Mouse (Mus musculus): ENCODE data around the gene Sds. TPM values are rescaled to one million over a fixed set of nuclear protein-coding genes. Genes with fewer than 3 reads are reported as not detected.
A peak's percentile ranks its signal among the peaks of the same experiment; 100 is the strongest.

Sds gene
- polyA plus RNA-seq, 1 experiment from 2014 or later: 0.80 TPM

DNA sequence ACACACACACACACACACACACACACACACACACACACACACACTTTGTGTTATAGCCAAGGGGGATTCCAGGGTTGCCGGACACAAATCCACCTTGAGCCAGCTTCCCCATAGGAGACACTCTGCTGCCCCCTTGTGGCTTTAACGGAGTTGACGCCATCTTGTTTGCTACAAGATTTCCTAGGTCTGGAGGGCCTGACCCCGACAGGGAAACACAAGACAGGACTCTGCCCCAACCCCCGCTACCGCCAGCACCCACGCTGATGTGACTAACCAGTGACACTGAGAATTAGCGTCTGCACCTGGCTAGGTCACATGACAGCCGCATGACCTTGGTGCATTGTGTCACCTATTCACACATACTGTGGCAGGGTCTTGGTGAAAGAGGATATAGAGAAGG lies 18.7 kb upstream of the Sds start:
- Histone ChIP-seq H3K9me3 (ENCODE audit: control insufficient read depth, low read length) (no peaks in the 10 kb centered on the region), H3K27ac (ENCODE audit: low read depth, low read length) (no peak overlapping the region), H3K36me3 (ENCODE audit: control insufficient read depth, insufficient read depth, low read length) (no peaks in the 10 kb centered on the region), H3K4me1 (ENCODE audit: control insufficient read depth, insufficient read depth, low read depth, low read length) (no peaks in the 10 kb centered on the region), H3K27me3 (replicated peaks; ENCODE audit: control insufficient read depth, insufficient read depth, low read length) (no peaks in the 10 kb centered on the region), H3K4me3 (ENCODE audit: low read length) (no peak overlapping the region), H3K9ac (ENCODE audit: low read depth, low read length) (no peak overlapping the region), H3K4me2 (ENCODE audit: low read length) (no peak overlapping the region)
- no peak; the same call in 1 of the 2 replicates for ATAC-seq
- 7% methylated on average over 9 of the region's 9 CpGs for WGBS

GRCm38 (mm10) chr5:120459133-120459532 lies 17.2 kb upstream of the Sds start:
- WGBS: 72% methylated on average over 10 of the region's 10 CpGs
- Histone ChIP-seq H3K36me3 (ENCODE audit: control insufficient read depth, insufficient read depth, low read length) (no peaks in the 10 kb centered on the region), H3K9me3 (ENCODE audit: control insufficient read depth, low read length) (no peaks in the 10 kb centered on the region), H3K27ac (ENCODE audit: low read depth, low read length) (no peak overlapping the region), H3K4me1 (ENCODE audit: control insufficient read depth, insufficient read depth, low read depth, low read length) (no peaks in the 10 kb centered on the region), H3K9ac (ENCODE audit: low read depth, low read length) (no peak overlapping the region), H3K4me3 (ENCODE audit: low read length) (no peak overlapping the region), H3K27me3 (replicated peaks; ENCODE audit: control insufficient read depth, insufficient read depth, low read length) (no peaks in the 10 kb centered on the region), H3K4me2 (ENCODE audit: low read length) (no peak overlapping the region)
- no peak for ATAC-seq

DNA sequence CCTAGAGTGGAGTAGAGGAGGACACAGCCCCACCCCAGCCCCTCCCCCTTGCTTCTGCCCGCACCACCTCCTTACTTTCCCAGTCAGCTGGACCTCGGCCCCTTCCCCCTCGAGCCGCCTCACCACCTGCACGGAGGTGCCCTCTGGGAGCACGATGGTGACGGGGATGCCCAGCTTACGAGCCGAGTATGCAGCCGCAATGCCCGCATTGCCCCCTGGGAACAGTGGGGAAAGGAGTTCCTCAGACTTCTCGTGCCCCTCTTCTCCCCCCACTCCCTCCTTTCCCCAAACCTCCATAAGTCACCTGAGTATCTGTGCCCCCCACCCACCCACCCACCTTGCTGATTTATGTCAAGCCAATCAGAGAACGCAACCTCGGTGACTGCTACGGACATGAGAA lies 14.4 kb upstream of the Sds start:
- Histone ChIP-seq H3K9me3 (ENCODE audit: control insufficient read depth, low read length) (no peaks in the 10 kb centered on the region), H3K27me3 (replicated peaks; ENCODE audit: control insufficient read depth, insufficient read depth, low read length) (no peaks in the 10 kb centered on the region), H3K9ac (ENCODE audit: low read depth, low read length) (no peak overlapping the region), H3K4me1 (ENCODE audit: control insufficient read depth, insufficient read depth, low read depth, low read length) (no peaks in the 10 kb centered on the region), H3K4me2 (ENCODE audit: low read length) (no peak overlapping the region), H3K27ac (ENCODE audit: low read depth, low read length) (no peak overlapping the region), H3K4me3 (ENCODE audit: low read length) (no peak overlapping the region), H3K36me3 (ENCODE audit: control insufficient read depth, insufficient read depth, low read length) (no peaks in the 10 kb centered on the region)
- no peak for ATAC-seq
- WGBS: 73% methylated on average over 15 of the region's 15 CpGs

DNA sequence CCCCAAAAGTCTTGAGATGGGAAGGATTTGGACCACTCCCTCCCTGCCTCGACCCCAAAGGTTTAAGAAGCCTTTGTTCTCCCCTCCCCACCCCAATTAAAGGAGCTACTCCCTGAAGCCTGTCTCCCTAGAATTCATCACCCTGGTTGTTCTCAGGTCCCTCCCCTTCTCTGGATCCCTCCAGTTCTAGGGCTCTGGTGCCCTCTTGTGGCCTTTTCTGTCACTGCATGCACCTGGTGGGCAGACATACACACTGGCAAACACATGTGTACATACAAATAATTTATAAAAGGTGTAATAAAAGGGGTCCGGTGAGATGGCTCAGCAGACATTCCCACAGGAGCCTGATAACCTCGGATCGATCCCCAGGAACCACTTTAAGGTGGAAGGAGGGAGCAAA lies 12.0 kb upstream of the Sds start:
- ATAC-seq: no peak
- H3K4me2 ChIP-seq (ENCODE audit: low read length): no peak overlapping the region
- WGBS: 87% methylated on average over 4 of the region's 4 CpGs
- no peak overlapping the region for H3K4me3 ChIP-seq (ENCODE audit: low read length)
- H3K4me1 ChIP-seq (ENCODE audit: control insufficient read depth, insufficient read depth, low read depth, low read length): no peaks in the 10 kb centered on the region
- H3K9ac ChIP-seq (ENCODE audit: low read depth, low read length): no peak overlapping the region
- H3K36me3 ChIP-seq (ENCODE audit: control insufficient read depth, insufficient read depth, low read length): no peaks in the 10 kb centered on the region
- H3K27me3 ChIP-seq (replicated peaks; ENCODE audit: control insufficient read depth, insufficient read depth, low read length): no peaks in the 10 kb centered on the region
- no peaks in the 10 kb centered on the region for H3K9me3 ChIP-seq (ENCODE audit: control insufficient read depth, low read length)
- no peak overlapping the region for H3K27ac ChIP-seq (ENCODE audit: low read depth, low read length)

GRCm38 (mm10) chr5:120465062-120465461 lies 11.3 kb upstream of the Sds start:
- ATAC-seq: no peak
- WGBS: 40% methylated on average over 5 of the region's 5 CpGs
- no peaks in the 10 kb centered on the region for H3K27me3 ChIP-seq (replicated peaks; ENCODE audit: control insufficient read depth, insufficient read depth, low read length)

DNA sequence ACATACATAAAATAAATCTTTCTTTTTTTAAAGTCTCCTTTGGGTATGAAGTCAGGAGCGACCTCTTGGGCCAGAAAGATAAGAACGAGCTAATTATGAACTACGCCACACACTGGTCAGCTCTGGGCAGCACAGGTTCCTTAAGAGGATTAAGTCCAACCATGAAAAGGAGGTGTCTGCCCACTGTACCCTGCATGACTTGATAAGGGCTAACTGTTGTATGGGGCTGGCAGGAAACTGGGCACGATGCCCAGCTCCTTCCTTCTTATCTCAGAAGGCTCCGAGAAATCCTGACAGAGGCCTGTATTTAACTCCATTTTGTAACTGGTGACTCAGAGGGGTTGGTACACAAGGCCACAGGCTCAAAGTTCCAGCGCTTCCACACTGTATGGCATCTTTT lies 10.5 kb upstream of the Sds start:
- Histone ChIP-seq H3K4me3 (ENCODE audit: low read length) (no peak overlapping the region), H3K9me3 (ENCODE audit: control insufficient read depth, low read length) (no peaks in the 10 kb centered on the region), H3K4me2 (ENCODE audit: low read length) (no peak overlapping the region), H3K27me3 (replicated peaks; ENCODE audit: control insufficient read depth, insufficient read depth, low read length) (no peaks in the 10 kb centered on the region), H3K36me3 (ENCODE audit: control insufficient read depth, insufficient read depth, low read length) (no peaks in the 10 kb centered on the region), H3K27ac (ENCODE audit: low read depth, low read length) (no peak overlapping the region), H3K4me1 (ENCODE audit: control insufficient read depth, insufficient read depth, low read depth, low read length) (no peaks in the 10 kb centered on the region), H3K9ac (ENCODE audit: low read depth, low read length) (no peak overlapping the region)
- 79% methylated on average over 6 of the region's 6 CpGs for WGBS
- no peak for ATAC-seq

More at GRCm38 (mm10) chr5:120465062-120465461, 11.3 kb upstream of the Sds start:
- H3K9me3 ChIP-seq (ENCODE audit: control insufficient read depth, low read length): no peaks in the 10 kb centered on the region
- no peaks in the 10 kb centered on the region for H3K4me1 ChIP-seq (ENCODE audit: control insufficient read depth, insufficient read depth, low read depth, low read length)
- H3K4me3 ChIP-seq (ENCODE audit: low read length): no peak overlapping the region
- no peak overlapping the region for H3K9ac ChIP-seq (ENCODE audit: low read depth, low read length)
- H3K36me3 ChIP-seq (ENCODE audit: control insufficient read depth, insufficient read depth, low read length): no peaks in the 10 kb centered on the region
- no peak overlapping the region for H3K27ac ChIP-seq (ENCODE audit: low read depth, low read length)
- H3K4me2 ChIP-seq (ENCODE audit: low read length): no peak overlapping the region

GRCm38 (mm10) chr5:120467026-120467425 lies 9.3 kb upstream of the Sds start:
- Histone ChIP-seq H3K4me2 (ENCODE audit: low read length) (peak overlapping the region; percentile 41), H3K4me3 (ENCODE audit: low read length) (peak overlapping the region; percentile 33), H3K36me3 (ENCODE audit: control insufficient read depth, insufficient read depth, low read length) (no peaks in the 10 kb centered on the region), H3K27me3 (replicated peaks; ENCODE audit: control insufficient read depth, insufficient read depth, low read length) (no peaks in the 10 kb centered on the region), H3K9ac (ENCODE audit: low read depth, low read length) (peak overlapping the region; percentile 47; the same call in 1 of the 2 replicates), H3K9me3 (ENCODE audit: control insufficient read depth, low read length) (no peaks in the 10 kb centered on the region), H3K27ac (ENCODE audit: low read depth, low read length) (no peak overlapping the region), H3K4me1 (ENCODE audit: control insufficient read depth, insufficient read depth, low read depth, low read length) (no peaks in the 10 kb centered on the region)
- no peak for ATAC-seq
- 11% methylated on average over 4 of the region's 4 CpGs for WGBS

DNA sequence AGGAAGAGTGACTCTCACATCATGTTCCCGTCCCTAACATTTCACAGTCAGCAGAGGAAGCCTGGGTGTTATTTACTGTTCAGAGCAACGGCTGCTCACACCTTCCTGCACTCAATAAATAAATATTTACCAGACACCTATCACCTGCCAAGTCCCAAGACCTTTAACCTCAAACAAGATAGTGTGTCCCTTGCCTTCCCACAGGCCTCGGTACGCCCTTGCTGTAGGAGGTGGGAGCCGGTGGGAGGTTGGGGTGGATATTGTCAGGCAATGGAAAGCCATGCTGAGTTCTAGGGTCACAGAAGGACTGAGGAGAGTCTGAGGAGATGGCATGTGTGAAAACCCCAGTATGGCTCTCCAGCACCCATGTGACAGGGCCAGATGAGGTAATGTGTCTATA lies 8.0 kb upstream of the Sds start:
- no peaks in the 10 kb centered on the region for H3K9me3 ChIP-seq (ENCODE audit: control insufficient read depth, low read length)
- H3K27ac ChIP-seq (ENCODE audit: low read depth, low read length): no peak overlapping the region
- no peaks in the 10 kb centered on the region for H3K27me3 ChIP-seq (replicated peaks; ENCODE audit: control insufficient read depth, insufficient read depth, low read length)
- no peaks in the 10 kb centered on the region for H3K36me3 ChIP-seq (ENCODE audit: control insufficient read depth, insufficient read depth, low read length)
- no peak for ATAC-seq
- no peaks in the 10 kb centered on the region for H3K4me1 ChIP-seq (ENCODE audit: control insufficient read depth, insufficient read depth, low read depth, low read length)
- no peak overlapping the region for H3K4me2 ChIP-seq (ENCODE audit: low read length)
- no peak overlapping the region for H3K4me3 ChIP-seq (ENCODE audit: low read length)
- H3K9ac ChIP-seq (ENCODE audit: low read depth, low read length): no peak overlapping the region
- 87% methylated on average over 5 of the region's 5 CpGs for WGBS

- Histone ChIP-seq H3K36me3 (ENCODE audit: control insufficient read depth, insufficient read depth, low read length) (no peaks in the 10 kb centered on the region), H3K9me3 (ENCODE audit: control insufficient read depth, low read length) (no peaks in the 10 kb centered on the region), H3K27ac (ENCODE audit: low read depth, low read length) (no peak overlapping the region), H3K4me1 (ENCODE audit: control insufficient read depth, insufficient read depth, low read depth, low read length) (no peaks in the 10 kb centered on the region), H3K4me2 (ENCODE audit: low read length) (no peak overlapping the region), H3K4me3 (ENCODE audit: low read length) (no peak overlapping the region), H3K9ac (ENCODE audit: low read depth, low read length) (no peak overlapping the region), H3K27me3 (replicated peaks; ENCODE audit: control insufficient read depth, insufficient read depth, low read length) (no peaks in the 10 kb centered on the region)
- ATAC-seq: no peak
- 89% methylated on average over 6 of the region's 6 CpGs for WGBS
Observed at GRCm38 (mm10) chr5:120468830-120469229, 7.5 kb upstream of the Sds start.

GRCm38 (mm10) chr5:120471538-120471937 lies 4.8 kb upstream of the Sds start:
- no peaks in the 10 kb centered on the region for H3K36me3 ChIP-seq (ENCODE audit: control insufficient read depth, insufficient read depth, low read length)
- ATAC-seq: no peak
- H3K27me3 ChIP-seq (replicated peaks; ENCODE audit: control insufficient read depth, insufficient read depth, low read length): no peaks in the 10 kb centered on the region
- H3K9ac ChIP-seq (ENCODE audit: low read depth, low read length): no peak overlapping the region
- H3K4me1 ChIP-seq (ENCODE audit: control insufficient read depth, insufficient read depth, low read depth, low read length): no peaks in the 10 kb centered on the region
- no peak overlapping the region for H3K4me3 ChIP-seq (ENCODE audit: low read length)
- H3K27ac ChIP-seq (ENCODE audit: low read depth, low read length): no peak overlapping the region
- H3K9me3 ChIP-seq (ENCODE audit: control insufficient read depth, low read length): no peaks in the 10 kb centered on the region
- 54% methylated on average over 4 of the region's 4 CpGs for WGBS
- no peak overlapping the region for H3K4me2 ChIP-seq (ENCODE audit: low read length)
